Comparison of ENCODE assay signal across 14 mouse cellular contexts in the genomic region with DNA sequence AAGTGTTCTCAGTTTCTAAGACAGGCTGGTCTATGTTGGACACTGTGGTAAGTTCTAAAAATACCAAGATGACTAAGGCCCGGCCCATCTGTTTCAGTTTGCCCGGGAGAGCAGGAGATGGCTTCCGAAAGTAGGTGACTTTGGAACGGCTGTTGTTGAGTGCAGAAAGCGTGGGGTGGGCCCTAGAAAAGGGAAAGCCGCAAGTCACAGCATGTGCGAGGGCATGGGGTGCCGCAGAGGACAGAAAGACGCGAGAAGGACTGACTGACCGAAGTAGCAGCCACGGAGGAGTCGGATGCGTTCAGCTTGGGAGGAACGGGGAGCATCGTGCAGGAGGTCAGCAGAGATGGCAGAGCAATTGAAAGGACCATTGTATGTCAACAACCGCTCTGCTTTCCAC. TPM values are rescaled to one million over a fixed set of nuclear protein-coding genes. Genes with fewer than 3 reads are reported as not detected.
A peak's percentile ranks its signal among the peaks of the same experiment; 100 is the strongest.
DNase-seq lines count a peak whose midpoint lies in the region; ATAC-seq and TF ChIP-seq lines count a peak whose summit lies in the region.
"Had no signal": no experiment of that assay in that cellular context is flagged by ENCODE, and none has a peak within 500 bp of the region (broad histone marks: within the 10 kb centered on the region; RNA-seq: fewer than 3 reads in every experiment).

No protein-coding gene starts in this region.

- 63% methylated on average over 17 of the region's 17 CpGs for WGBS in heart, embryonic 13.5 days
- 83% methylated on average over 17 of the region's 17 CpGs for WGBS in intestine, postnatal 0 days
- 94% methylated on average over 17 of the region's 17 CpGs for WGBS in thymus, adult 2 months

- no peaks in the 10 kb centered on the region for H3K27me3 ChIP-seq in heart, embryonic 13.5 days (replicated peaks)
- H3K27me3 ChIP-seq in intestine, postnatal 0 days (replicated peaks; ENCODE audit: control insufficient read depth, insufficient read depth, low read length) = no peaks in the 10 kb centered on the region
- H3K27me3 ChIP-seq in thymus, adult 2 months (ENCODE audit: control insufficient read depth, insufficient read depth, low read length) = no peaks in the 10 kb centered on the region
- H3K27me3 ChIP-seq: lung, embryonic 15.5 days; neural tube, embryonic 12.5 days had no signal

- no peak for TF ChIP-seq CTCF in left cerebral cortex, adult 2 months (IDR thresholded peaks at IDR 0.05)
- TF ChIP-seq CTCF in intestine, postnatal 0 days (IDR thresholded peaks at IDR 0.05; ENCODE audit: low read depth) = no peak
- TF ChIP-seq CTCF in thymus, adult 2 months (IDR thresholded peaks at IDR 0.05; ENCODE audit: borderline replicate concordance, control insufficient read depth, extremely low read depth, insufficient read depth, low read length, poor library complexity) = no peak

- TF ChIP-seq POLR2A in thymus, adult 2 months (IDR thresholded peaks at IDR 0.05; ENCODE audit: control insufficient read depth, extremely low read depth, insufficient read depth, low read length, poor library complexity) = no peak

- intact Hi-C loops in left cerebral cortex, adult 2 months (cut with DNase I) = no loop called here

- DNase-seq in brain, adult 2 months (ENCODE audit: low read depth, low spot score) = peak; percentile 96
- peak; percentile 55 to 71 for DNase-seq in cerebellum, postnatal 10 days
- peak; percentile 55 to 62 for DNase-seq in left cerebral cortex, adult 2 months (ENCODE audit: extremely low spot score in 1 of 2, low spot score in 2 of 2)
- no peak for DNase-seq in kidney, adult 18-20 months
- no peak for DNase-seq in thymus, adult 2 months
- no peak for DNase-seq in urinary bladder, adult 2 months (ENCODE audit: low spot score)
- DNase-seq: forebrain, postnatal 0 days; kidney, postnatal 14 days had no signal

- H3K4me1 ChIP-seq in heart, embryonic 13.5 days = peaks cover 6% of the 10 kb centered on the region
- H3K4me1 ChIP-seq in intestine, postnatal 0 days (replicated peaks; ENCODE audit: control insufficient read depth, insufficient read depth, low read length) = no peaks in the 10 kb centered on the region
- H3K4me1 ChIP-seq in thymus, adult 2 months (replicated peaks; ENCODE audit: control insufficient read depth, insufficient read depth, low read length) = peaks cover 3% of the 10 kb centered on the region; the same call in 1 of the 2 replicates
- H3K4me1 ChIP-seq: lung, embryonic 15.5 days; neural tube, embryonic 12.5 days had no signal

- no peaks in the 10 kb centered on the region for H3K9me3 ChIP-seq in heart, embryonic 13.5 days
- no peaks in the 10 kb centered on the region for H3K9me3 ChIP-seq in intestine, postnatal 0 days (ENCODE audit: control insufficient read depth)
- H3K9me3 ChIP-seq: lung, embryonic 15.5 days; neural tube, embryonic 12.5 days had no signal

- ATAC-seq in heart, embryonic 13.5 days (ENCODE audit: extremely low read depth, insufficient number of reproducible peaks, low FRiP score, low TSS enrichment) = no peak
- no peak for ATAC-seq in intestine, postnatal 0 days
- ATAC-seq: forebrain, postnatal 0 days; Patski had no signal

- peak overlapping the region; percentile 29 for H3K4me3 ChIP-seq in heart, embryonic 13.5 days
- peak overlapping the region; percentile 34 for H3K4me3 ChIP-seq in left cerebral cortex, adult 2 months
- H3K4me3 ChIP-seq in intestine, postnatal 0 days (ENCODE audit: low read depth, low read length) = no peak overlapping the region
- H3K4me3 ChIP-seq in thymus, adult 2 months (ENCODE audit: control insufficient read depth, insufficient read depth, low read length) = no peak overlapping the region
- H3K4me3 ChIP-seq: lung, embryonic 15.5 days; neural tube, embryonic 12.5 days had no signal

- peak overlapping the region; percentile 62 for H3K9ac ChIP-seq in heart, embryonic 13.5 days
- no peak overlapping the region for H3K9ac ChIP-seq in intestine, postnatal 0 days (ENCODE audit: low read depth, low read length)
- H3K9ac ChIP-seq: forebrain, postnatal 0 days; lung, embryonic 15.5 days; neural tube, embryonic 12.5 days had no signal

- H3K4me2 ChIP-seq in heart, embryonic 13.5 days = peak overlapping the region; percentile 46
- H3K4me2 ChIP-seq in intestine, postnatal 0 days (replicated peaks; ENCODE audit: low read depth) = no peak overlapping the region
- H3K4me2 ChIP-seq: lung, embryonic 15.5 days; neural tube, embryonic 12.5 days had no signal

- H3K36me3 ChIP-seq in heart, embryonic 13.5 days = peaks cover 15% of the 10 kb centered on the region
- peaks cover 5% of the 10 kb centered on the region; the same call in 1 of the 2 replicates for H3K36me3 ChIP-seq in intestine, postnatal 0 days (ENCODE audit: control insufficient read depth, insufficient read depth)
- H3K36me3 ChIP-seq in thymus, adult 2 months (ENCODE audit: control insufficient read depth, insufficient read depth, low read length) = peaks cover 11% of the 10 kb centered on the region

- H3K27ac ChIP-seq in heart, embryonic 13.5 days (replicated peaks) = 0 out of 2 replicates have a peak overlapping the region, but pooled peaks have one; percentile 12
- H3K27ac ChIP-seq in left cerebral cortex, adult 2 months = peak overlapping the region; percentile 77
- H3K27ac ChIP-seq in intestine, postnatal 0 days (ENCODE audit: low read depth, low read length) = no peak overlapping the region
- no peak overlapping the region for H3K27ac ChIP-seq in thymus, adult 2 months (ENCODE audit: control insufficient read depth, insufficient read depth, low read length)
- H3K27ac ChIP-seq: lung, embryonic 15.5 days; neural tube, embryonic 12.5 days; stomach, postnatal 0 days had no signal

RNA-seq across cellular contexts. Expression of gene Tfam, which starts 12.4 kb away (rescaled TPM):
- 42.3 and 47.6 TPM in 2 replicates for polyA plus RNA-seq in heart, embryonic 13.5 days (2015; fragmentation: Nextera tagmentation; extraction: Ambion mirVana)
- 10 to 100 TPM; 34.0 to 41.1 TPM for total RNA-seq in left cerebral cortex, adult 2 months (2021)
- polyA plus RNA-seq in intestine, postnatal 0 days (2015; fragmentation: Nextera tagmentation; extraction: Ambion mirVana) = 37.2 and 37.7 TPM in 2 replicates
- 12.4 and 12.6 TPM in 2 replicates for polyA plus RNA-seq in thymus, adult 2 months (2012; rRNA removed)
- polyA plus RNA-seq in urinary bladder, adult 2 months (2012; rRNA removed) = 25.8 and 28.5 TPM in 2 replicates

RNA-seq across cellular contexts. Expression of gene Ube2d1, which starts 34.6 kb away (rescaled TPM):
- 54.0 and 56.2 TPM in 2 replicates for polyA plus RNA-seq in heart, embryonic 13.5 days (2015; fragmentation: Nextera tagmentation; extraction: Ambion mirVana)
- total RNA-seq in left cerebral cortex, adult 2 months (2021) = 10 to 100 TPM; 49.6 to 50.7 TPM
- 29.9 and 33.6 TPM in 2 replicates for polyA plus RNA-seq in intestine, postnatal 0 days (2015; fragmentation: Nextera tagmentation; extraction: Ambion mirVana)
- polyA plus RNA-seq in thymus, adult 2 months (2012; rRNA removed) = 87.8 and 90.4 TPM in 2 replicates
- polyA plus RNA-seq in urinary bladder, adult 2 months (2012; rRNA removed) = 79.4 and 103 TPM in 2 replicates

Comparison
In these comparisons a context has a peak if more than half of its experiments do, and no peak if none do; other contexts are left out.
1. DNase-seq: peak in brain, adult 2 months (single experiment), cerebellum, postnatal 10 days (2 of 2) and left cerebral cortex, adult 2 months (2 of 2); none in kidney, adult 18-20 months (single experiment), thymus, adult 2 months (single experiment) and urinary bladder, adult 2 months (single experiment).
2. H3K27ac ChIP-seq: peak in heart, embryonic 13.5 days (single experiment) and left cerebral cortex, adult 2 months (single experiment); none in intestine, postnatal 0 days (single experiment) and thymus, adult 2 months (single experiment).
3. H3K4me3 ChIP-seq: peak in heart, embryonic 13.5 days (single experiment) and left cerebral cortex, adult 2 months (single experiment); none in intestine, postnatal 0 days (single experiment) and thymus, adult 2 months (single experiment).